Mouse (Mus musculus) hindbrain, embryonic 16.5 days (tissue): ENCODE measurements around the gene Sag. TPM values are rescaled to one million over a fixed set of nuclear protein-coding genes. Genes with fewer than 3 reads are reported as not detected.

Experiments
- ATAC-seq: fragments of 200-750 bp; cut with Nextera tagmentation; 2 replicates; pipeline ENCODE4 v1.8.0; 2017; ENCODE audit warnings: moderate TSS enrichment, moderate library complexity
- H3K27ac ChIP-seq: fragments of 300-500 bp; sonication (generic); 2 replicates; pipeline ENCODE4 v1.5.1; 2014; ENCODE audit warnings: low read depth, mild to moderate bottlenecking, control low read depth, low read length, moderate library complexity
- H3K27me3 ChIP-seq: fragments of 300-500 bp; sonication (generic); replicated peaks from 2 replicates; pipeline ENCODE4 v1.6.1; 2014; ENCODE audit warnings: low read length; ENCODE audit not compliant: control insufficient read depth, insufficient read depth
- H3K36me3 ChIP-seq: fragments of 300-500 bp; sonication (generic); 2 replicates; pipeline ENCODE4 v1.6.1; 2014; ENCODE audit warnings: mild to moderate bottlenecking, low read length, moderate library complexity, mixed read lengths; ENCODE audit not compliant: control insufficient read depth, insufficient read depth
- H3K4me1 ChIP-seq: fragments of 300-500 bp; sonication (generic); 2 replicates; pipeline ENCODE4 v1.6.1; 2014; ENCODE audit warnings: low read depth, low read length; ENCODE audit not compliant: control insufficient read depth, insufficient read depth
- H3K4me2 ChIP-seq: fragments of 300-500 bp; sonication (generic); 2 replicates; pipeline ENCODE4 v1.6.1; 2014; ENCODE audit warnings: mild to moderate bottlenecking, low read length, control low read depth, moderate library complexity
- H3K4me3 ChIP-seq: fragments of 300-500 bp; sonication (generic); 2 replicates; pipeline ENCODE4 v1.5.1; 2014; ENCODE audit warnings: mild to moderate bottlenecking, low read length, control low read depth, moderate library complexity
- H3K9ac ChIP-seq: fragments of 300-500 bp; sonication (generic); 2 replicates; pipeline ENCODE4 v1.6.1; 2014; ENCODE audit warnings: low read depth, mild to moderate bottlenecking, control low read depth, low read length, moderate library complexity
- H3K9me3 ChIP-seq: fragments of 300-500 bp; sonication (generic); 2 replicates; pipeline ENCODE4 v1.6.1; 2014; ENCODE audit warnings: mild to moderate bottlenecking, low read length, moderate library complexity; ENCODE audit not compliant: control insufficient read depth
- WGBS: fragments of 180-500 bp; shearing (Covaris S2); extraction: QIAGEN DNeasy Blood & Tissue Kit; methylation state at CpG from one replicate; pipeline ENCODE4 v1.1.7; 2014; 5-methylcytosine and 5-hydroxymethylcytosine counted together
- polyA plus RNA-seq: library from polyadenylated mRNA; unstranded; fragments of >200 nt; fragmentation: Nextera tagmentation; extraction: Ambion mirVana; gene quantifications from 2 replicates; pipeline ENCODE4 v1.2.1, GENCODE M21; 2015

Gene Sag
- polyA plus RNA-seq = 1.7 TPM in 2 replicates

- Histone ChIP-seq H3K27me3 (no peaks in the 10 kb centered on the region), H3K4me1 (no peaks in the 10 kb centered on the region), H3K36me3 (no peaks in the 10 kb centered on the region), H3K4me3 (no peak within 1 kb of the TSS), H3K9ac (no peak within 1 kb of the TSS), H3K9me3 (no peaks in the 10 kb centered on the region), H3K27ac (no peak within 1 kb of the TSS), H3K4me2 (no peak within 1 kb of the TSS)
- ATAC-seq = no peak
- 83% methylated on average over 6 of the region's 6 CpGs for WGBS
These were observed at the start of gene Sag for GRCm38 (mm10) chr1:87803576-87803975. TSS of gene Sag (plus strand) at chr1:87803680.

GRCm38 (mm10) chr1:87755641-87756470, 47.6 kb upstream of the Sag start, which contains the start of gene Atg16l1:
TSS of gene Atg16l1 (plus strand) at chr1:87755870.
- H3K9ac ChIP-seq = peak within 1 kb of the TSS; percentile 97
- peak within 1 kb of the TSS; percentile 95 for H3K4me3 ChIP-seq
- peak; percentile 99 for ATAC-seq
- peak within 1 kb of the TSS; percentile 93 for H3K27ac ChIP-seq
- peak within 1 kb of the TSS; percentile 85 for H3K4me2 ChIP-seq
- H3K9me3 ChIP-seq = no peaks in the 10 kb centered on the region
- under 1% methylated on average over 73 of the region's 79 CpGs for WGBS
- H3K36me3 ChIP-seq = peaks cover 7% of the 10 kb centered on the region
- peaks cover 11% of the 10 kb centered on the region for H3K4me1 ChIP-seq
- H3K27me3 ChIP-seq = no peaks in the 10 kb centered on the region

- 98% methylated on average over 3 of the region's 3 CpGs for WGBS
- no peaks in the 10 kb centered on the region for H3K4me1 ChIP-seq
- peaks cover 53% of the 10 kb centered on the region for H3K36me3 ChIP-seq
- no peak overlapping the region for H3K9ac ChIP-seq
- no peaks in the 10 kb centered on the region for H3K9me3 ChIP-seq
- no peak overlapping the region for H3K4me2 ChIP-seq
- ATAC-seq = no peak
- H3K27me3 ChIP-seq = no peaks in the 10 kb centered on the region
- H3K4me3 ChIP-seq = no peak overlapping the region
- no peak overlapping the region for H3K27ac ChIP-seq
These were observed 39.7 kb upstream of the Sag start for GRCm38 (mm10) chr1:87763821-87764220.

- Histone ChIP-seq H3K9me3 (no peaks in the 10 kb centered on the region), H3K9ac (no peak overlapping the region), H3K36me3 (peaks cover 60% of the 10 kb centered on the region), H3K27me3 (no peaks in the 10 kb centered on the region), H3K27ac (no peak overlapping the region), H3K4me3 (no peak overlapping the region), H3K4me1 (no peaks in the 10 kb centered on the region), H3K4me2 (no peak overlapping the region)
- ATAC-seq = no peak
- WGBS = 91% methylated on average over 2 of the region's 2 CpGs
These were observed 37.7 kb upstream of the Sag start for GRCm38 (mm10) chr1:87765741-87766140.

GRCm38 (mm10) chr1:87766233-87766632, 37.2 kb upstream of the Sag start:
- no peak overlapping the region for H3K9ac ChIP-seq
- peaks cover 65% of the 10 kb centered on the region for H3K36me3 ChIP-seq
- no peak overlapping the region for H3K27ac ChIP-seq
- ATAC-seq = no peak
- H3K9me3 ChIP-seq = no peaks in the 10 kb centered on the region
- no peaks in the 10 kb centered on the region for H3K27me3 ChIP-seq
- H3K4me2 ChIP-seq = no peak overlapping the region
- no peaks in the 10 kb centered on the region for H3K4me1 ChIP-seq
- no peak overlapping the region for H3K4me3 ChIP-seq
- WGBS = 91% methylated on average over 3 of the region's 3 CpGs

GRCm38 (mm10) chr1:87769263-87769662, 34.2 kb upstream of the Sag start:
- ATAC-seq = no peak
- Histone ChIP-seq H3K27ac (no peak overlapping the region), H3K4me3 (no peak overlapping the region), H3K36me3 (peaks cover 68% of the 10 kb centered on the region), H3K4me1 (no peaks in the 10 kb centered on the region), H3K9me3 (no peaks in the 10 kb centered on the region), H3K9ac (no peak overlapping the region), H3K27me3 (no peaks in the 10 kb centered on the region), H3K4me2 (no peak overlapping the region)
- 100% methylated on average over 2 of the region's 2 CpGs for WGBS

- ATAC-seq = no peak
- Histone ChIP-seq H3K9me3 (no peaks in the 10 kb centered on the region), H3K27me3 (no peaks in the 10 kb centered on the region), H3K4me1 (no peaks in the 10 kb centered on the region), H3K4me2 (no peak overlapping the region), H3K27ac (no peak overlapping the region), H3K9ac (no peak overlapping the region), H3K4me3 (no peak overlapping the region), H3K36me3 (peaks cover 77% of the 10 kb centered on the region)
- WGBS = 92% methylated on average over 3 of the region's 3 CpGs
These were observed 33.0 kb upstream of the Sag start for GRCm38 (mm10) chr1:87770486-87770885.

- Histone ChIP-seq H3K4me2 (no peak overlapping the region), H3K4me1 (no peaks in the 10 kb centered on the region), H3K27me3 (no peaks in the 10 kb centered on the region), H3K9ac (no peak overlapping the region), H3K4me3 (no peak overlapping the region), H3K27ac (no peak overlapping the region), H3K9me3 (no peaks in the 10 kb centered on the region), H3K36me3 (peaks cover 76% of the 10 kb centered on the region)
- no peak for ATAC-seq
- WGBS = 97% methylated on average over 3 of the region's 3 CpGs
These were observed 31.8 kb upstream of the Sag start for GRCm38 (mm10) chr1:87771724-87772123.

- Histone ChIP-seq H3K36me3 (peaks cover 73% of the 10 kb centered on the region), H3K9me3 (no peaks in the 10 kb centered on the region), H3K9ac (no peak overlapping the region), H3K27ac (no peak overlapping the region), H3K4me1 (no peaks in the 10 kb centered on the region), H3K27me3 (no peaks in the 10 kb centered on the region), H3K4me2 (no peak overlapping the region), H3K4me3 (no peak overlapping the region)
- 86% methylated on average over 2 of the region's 2 CpGs for WGBS
- no peak for ATAC-seq
These were observed 30.1 kb upstream of the Sag start for GRCm38 (mm10) chr1:87773336-87773735.
